In genomic region chr10:7274422-7274821, GRCm38 (mm10) we compare ENCODE assay signal across 17 mouse cellular contexts.
A peak's percentile ranks its signal among the peaks of the same experiment; 100 is the strongest.
DNase-seq lines count a peak whose midpoint lies in the region; ATAC-seq lines count a peak whose summit lies in the region.
"Had no signal": no experiment of that assay in that cellular context is flagged by ENCODE, and none has a peak within 500 bp of the region (broad histone marks: within the 10 kb centered on the region; RNA-seq: fewer than 3 reads in every experiment).

No protein-coding gene starts in this region.

- H3K27ac ChIP-seq in heart, embryonic 13.5 days (replicated peaks), result peak overlapping the region; percentile 76
- H3K27ac ChIP-seq in forebrain, embryonic 12.5 days, result no peak overlapping the region
- H3K27ac ChIP-seq: embryonic facial prominence, embryonic 12.5 days; hindbrain, embryonic 15.5 days; limb, embryonic 12.5 days had no signal

- no peak overlapping the region for H3K4me2 ChIP-seq in heart, embryonic 13.5 days
- H3K4me2 ChIP-seq in forebrain, embryonic 12.5 days, result no peak overlapping the region
- H3K4me2 ChIP-seq: embryonic facial prominence, embryonic 12.5 days; hindbrain, embryonic 15.5 days; limb, embryonic 12.5 days had no signal

- H3K27me3 ChIP-seq in heart, embryonic 13.5 days (replicated peaks), result no peaks in the 10 kb centered on the region
- H3K27me3 ChIP-seq in forebrain, embryonic 12.5 days, result no peaks in the 10 kb centered on the region
- H3K27me3 ChIP-seq: embryonic facial prominence, embryonic 12.5 days; hindbrain, embryonic 15.5 days; limb, embryonic 12.5 days had no signal

- no peak; the same call in 1 of the 2 replicates for ATAC-seq in heart, embryonic 13.5 days (ENCODE audit: extremely low read depth, insufficient number of reproducible peaks, low FRiP score, low TSS enrichment)
- ATAC-seq in forebrain, embryonic 12.5 days (ENCODE audit: low FRiP score), result no peak
- ATAC-seq: CD4-positive, CD25-positive, alpha-beta regulatory T cell, adult 4 months; forebrain, embryonic 14.5 days had no signal

- no peaks in the 10 kb centered on the region for H3K9me3 ChIP-seq in heart, embryonic 13.5 days
- no peaks in the 10 kb centered on the region for H3K9me3 ChIP-seq in forebrain, embryonic 12.5 days
- H3K9me3 ChIP-seq: embryonic facial prominence, embryonic 12.5 days; hindbrain, embryonic 15.5 days; limb, embryonic 12.5 days had no signal

- H3K36me3 ChIP-seq in heart, embryonic 13.5 days, result no peaks in the 10 kb centered on the region
- no peaks in the 10 kb centered on the region for H3K36me3 ChIP-seq in forebrain, embryonic 12.5 days (replicated peaks)
- H3K36me3 ChIP-seq: embryonic facial prominence, embryonic 12.5 days; hindbrain, embryonic 15.5 days; limb, embryonic 12.5 days had no signal

- 29% methylated on average over 7 of the region's 7 CpGs for WGBS in heart, embryonic 13.5 days
- WGBS in forebrain, embryonic 12.5 days, result 89% methylated on average over 7 of the region's 7 CpGs

- no peak overlapping the region for H3K4me3 ChIP-seq in heart, embryonic 13.5 days
- H3K4me3 ChIP-seq in forebrain, embryonic 12.5 days (replicated peaks), result no peak overlapping the region
- H3K4me3 ChIP-seq: embryonic facial prominence, embryonic 12.5 days; hindbrain, embryonic 15.5 days; limb, embryonic 12.5 days had no signal

- peaks cover 10% of the 10 kb centered on the region; the same call in 1 of the 2 replicates for H3K4me1 ChIP-seq in heart, embryonic 13.5 days
- H3K4me1 ChIP-seq in forebrain, embryonic 12.5 days, result no peaks in the 10 kb centered on the region
- H3K4me1 ChIP-seq: embryonic facial prominence, embryonic 12.5 days; hindbrain, embryonic 15.5 days; limb, embryonic 12.5 days had no signal

- H3K9ac ChIP-seq in heart, embryonic 13.5 days, result no peak overlapping the region
- no peak overlapping the region for H3K9ac ChIP-seq in forebrain, embryonic 12.5 days
- H3K9ac ChIP-seq: embryonic facial prominence, embryonic 12.5 days; hindbrain, embryonic 15.5 days; limb, embryonic 12.5 days had no signal

- DNase-seq in kidney, adult 11 months, result peak; percentile 10
- no peak for DNase-seq in kidney, postnatal 4 days
- DNase-seq in brain, adult 2 months (ENCODE audit: low read depth, low spot score), result peak; percentile 31
- peak; percentile 37 for DNase-seq in lung, postnatal 25 days (ENCODE audit: low spot score)
- no peak for DNase-seq in urinary bladder, postnatal 36 days (ENCODE audit: low spot score in 2 of 2)
- DNase-seq: cerebellum, postnatal 14 days; gastrocnemius, postnatal 25 days; kidney, postnatal 10 days; layer of hippocampus, postnatal 36 days; thymus, adult 2 months had no signal

Comparison
In these comparisons a context has a peak if more than half of its experiments do, and no peak if none do; other contexts are left out.
1. DNase-seq: peak in kidney, adult 11 months (single experiment), brain, adult 2 months (single experiment) and lung, postnatal 25 days (single experiment); none in kidney, postnatal 4 days (0 of 2) and urinary bladder, postnatal 36 days (0 of 2).